Mouse (Mus musculus) intestine, postnatal 0 days (tissue): ENCODE results near the gene Cbx7. TPM values are rescaled to one million over a fixed set of nuclear protein-coding genes. Genes with fewer than 3 reads are reported as not detected.

ENCODE experiments used
- ATAC-seq: fragments of 200-750 bp; cut with Nextera tagmentation; 2 replicates; pipeline ENCODE4 v1.8.0; 2017; ENCODE audit warnings: mild to moderate bottlenecking, moderate TSS enrichment, moderate library complexity
- H3K27ac ChIP-seq: fragments of 300-500 bp; sonication (generic); 2 replicates; pipeline ENCODE4 v1.5.1; 2014; ENCODE audit warnings: mild to moderate bottlenecking, low read depth, low read length, moderate library complexity
- H3K27me3 ChIP-seq: fragments of 300-500 bp; sonication (generic); replicated peaks from 2 replicates; pipeline ENCODE4 v1.6.1; 2014; ENCODE audit warnings: low read length, mixed read lengths; ENCODE audit not compliant: control insufficient read depth, insufficient read depth
- H3K36me3 ChIP-seq: fragments of 300-500 bp; sonication (generic); 2 replicates; pipeline ENCODE4 v1.6.1; 2014; ENCODE audit warnings: mild to moderate bottlenecking, moderate library complexity; ENCODE audit not compliant: control insufficient read depth, insufficient read depth
- H3K4me1 ChIP-seq: fragments of 300-500 bp; sonication (generic); replicated peaks from 2 replicates; pipeline ENCODE4 v1.6.1; 2014; ENCODE audit warnings: antibody characterized with exemption, low read length, mixed read lengths; ENCODE audit not compliant: control insufficient read depth, insufficient read depth
- H3K4me2 ChIP-seq: fragments of 300-500 bp; sonication (generic); replicated peaks from 2 replicates; pipeline ENCODE4 v1.6.1; 2014; ENCODE audit warnings: low read depth, mild to moderate bottlenecking, moderate library complexity
- H3K4me3 ChIP-seq: fragments of 300-500 bp; sonication (generic); 2 replicates; pipeline ENCODE4 v1.5.1; 2014; ENCODE audit warnings: low read depth, low read length
- H3K9ac ChIP-seq: fragments of 300-500 bp; sonication (generic); 2 replicates; pipeline ENCODE4 v1.6.1; 2014; ENCODE audit warnings: mild to moderate bottlenecking, low read depth, low read length
- H3K9me3 ChIP-seq: fragments of 300-500 bp; sonication (generic); 2 replicates; pipeline ENCODE4 v1.6.1; 2016; ENCODE audit warnings: mixed run types; ENCODE audit not compliant: control insufficient read depth
- CTCF ChIP-seq: sonication (generic); IDR thresholded peaks from 2 replicates; pipeline ENCODE4 v1.5.1; 2016; ENCODE audit warnings: low read depth, mild to moderate bottlenecking, control low read depth, antibody characterized with exemption, moderate library complexity
- WGBS: fragments of 180-500 bp; shearing (Covaris S2); extraction: QIAGEN DNeasy Blood & Tissue Kit; methylation state at CpG from one replicate; pipeline ENCODE4 v1.1.7; 2014; 5-methylcytosine and 5-hydroxymethylcytosine counted together
- microRNA-seq: library from miRNA; unstranded; fragments of <30 nt; microRNA quantifications from one replicate; pipeline ENCODE4, GENCODE M21; 2016
- polyA plus RNA-seq: library from polyadenylated mRNA; unstranded; fragments of >200 nt; fragmentation: Nextera tagmentation; extraction: Ambion mirVana; gene quantifications from 2 replicates; pipeline ENCODE4 v1.2.1, GENCODE M21; 2015

The Cbx7 gene
- polyA plus RNA-seq, 1 experiment from 2014 or later, result 2.5 TPM

DNA sequence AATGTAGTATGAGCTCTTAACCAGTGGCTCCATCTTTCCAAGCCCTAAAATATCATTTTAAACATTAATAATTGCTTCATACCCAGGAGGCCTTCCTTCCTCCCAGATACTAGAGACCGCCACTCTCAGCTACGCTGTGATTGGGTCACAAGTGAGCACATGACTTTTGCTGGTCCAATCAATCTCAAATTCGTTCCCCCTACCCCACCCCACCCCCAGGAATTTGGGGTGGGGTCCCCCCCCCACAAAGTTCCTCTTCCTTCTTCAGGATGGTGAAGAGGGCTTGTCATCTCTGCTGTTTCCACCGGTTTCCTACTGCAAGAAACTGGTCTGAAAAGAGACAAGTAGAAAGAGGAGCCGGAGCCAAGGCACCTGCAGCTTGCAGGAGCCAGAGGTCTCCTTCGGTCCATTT lies 92.2 kb downstream of the Cbx7 start:
- no peak for ATAC-seq
- Histone ChIP-seq H3K4me3 (no peak overlapping the region), H3K9ac (no peak overlapping the region), H3K4me1 (no peaks in the 10 kb centered on the region), H3K4me2 (peak overlapping the region; percentile 28; the same call in 1 of the 2 replicates), H3K27me3 (peaks cover 4% of the 10 kb centered on the region; the same call in 1 of the 2 replicates), H3K9me3 (no peaks in the 10 kb centered on the region), H3K36me3 (no peaks in the 10 kb centered on the region), H3K27ac (no peak overlapping the region)
- 66% methylated on average over 6 of the region's 6 CpGs for WGBS
- TF ChIP-seq CTCF, result no peak

DNA sequence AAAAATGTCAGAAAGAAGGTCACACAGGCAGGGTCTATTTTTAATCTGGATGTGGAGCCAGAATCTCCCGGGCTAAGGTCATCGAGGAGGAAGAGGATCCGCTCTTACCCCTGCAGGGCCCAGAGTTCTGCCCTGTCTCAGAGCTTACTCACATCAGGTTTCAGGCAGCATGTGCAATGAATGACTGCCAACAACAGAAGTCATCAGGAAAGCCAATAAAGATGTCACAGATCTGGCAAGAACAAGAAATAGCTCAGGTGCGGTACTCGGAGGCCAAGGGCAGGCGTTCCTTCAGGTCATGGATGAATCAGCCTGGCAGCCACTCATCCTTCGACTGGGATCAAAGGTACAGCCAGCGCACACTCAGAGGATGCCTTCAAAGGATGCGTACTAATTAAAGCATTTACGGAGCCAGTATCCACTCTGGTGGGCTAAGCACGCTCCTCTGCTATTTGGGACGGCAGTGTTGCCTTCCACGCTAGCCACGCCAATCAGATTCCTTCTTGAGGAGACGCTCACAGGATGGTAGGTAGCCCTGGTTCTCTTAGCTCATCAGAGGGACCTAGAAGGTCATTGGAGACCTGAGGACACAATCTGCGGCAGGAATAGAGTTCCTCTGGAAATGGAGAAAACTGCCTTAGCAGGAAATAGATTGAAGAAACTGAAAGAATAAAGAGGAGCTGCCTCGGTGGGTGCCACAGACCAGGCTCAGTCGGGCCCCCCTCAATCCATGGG lies 95.5 kb downstream of the Cbx7 start:
- no peak for ATAC-seq
- Histone ChIP-seq H3K4me3 (no peak overlapping the region), H3K9me3 (no peaks in the 10 kb centered on the region), H3K9ac (no peak overlapping the region), H3K27me3 (no peaks in the 10 kb centered on the region; the same call in 1 of the 2 replicates), H3K4me2 (no peak overlapping the region), H3K27ac (no peak overlapping the region), H3K4me1 (no peaks in the 10 kb centered on the region), H3K36me3 (no peaks in the 10 kb centered on the region)
- WGBS, result 82% methylated on average over 18 of the region's 18 CpGs
- TF ChIP-seq CTCF, result no peak

DNA sequence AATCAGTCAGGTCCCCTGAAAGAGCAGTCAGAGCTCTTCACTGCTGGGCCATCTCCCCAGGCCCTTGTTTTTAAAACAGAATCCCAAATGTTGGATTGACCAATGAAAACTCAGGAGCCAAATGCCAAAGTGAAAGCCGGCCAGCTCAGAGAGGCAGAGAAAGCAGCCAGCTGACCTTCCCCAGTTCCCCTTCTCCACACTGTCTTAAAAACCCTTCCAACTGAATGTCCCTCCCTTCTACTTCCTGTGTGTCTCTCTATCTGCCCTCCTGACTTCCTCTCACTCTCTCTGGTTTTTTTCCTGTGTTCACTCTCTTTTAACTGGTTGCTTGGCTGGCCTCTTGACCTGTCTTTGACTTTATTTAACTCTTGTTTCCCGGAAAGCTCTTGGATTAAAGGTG lies 96.9 kb downstream of the Cbx7 start:
- no peak overlapping the region for H3K4me2 ChIP-seq
- H3K4me3 ChIP-seq, result no peak overlapping the region
- TF ChIP-seq CTCF, result no peak
- 0 out of 2 replicates have a peak, but pooled peaks cover 2% of the 10 kb centered on the region for H3K9me3 ChIP-seq
- no peak for ATAC-seq
- H3K9ac ChIP-seq, result no peak overlapping the region
- no peak overlapping the region for H3K27ac ChIP-seq
- no peaks in the 10 kb centered on the region for H3K4me1 ChIP-seq
- no peaks in the 10 kb centered on the region for H3K27me3 ChIP-seq
- 61% methylated on average over 2 of the region's 2 CpGs for WGBS
- no peaks in the 10 kb centered on the region for H3K36me3 ChIP-seq

DNA sequence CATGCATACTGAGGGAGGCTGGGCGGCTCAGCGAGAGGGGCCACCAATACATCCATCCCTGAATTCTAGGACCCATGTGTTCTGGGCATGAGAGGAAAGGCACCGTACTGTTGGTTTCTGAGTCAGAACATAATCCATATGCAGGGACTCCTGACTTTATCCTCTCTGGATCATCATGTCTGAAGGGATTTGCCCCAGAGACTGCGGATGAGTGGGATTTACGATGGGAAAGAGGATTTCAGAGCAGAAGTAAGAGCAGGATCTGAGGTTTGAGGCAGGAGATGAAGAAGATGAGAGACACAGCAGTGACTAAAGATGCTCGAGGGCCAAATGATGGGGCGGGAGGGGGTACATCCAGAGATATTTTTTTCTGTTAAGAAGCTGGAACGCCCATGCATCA lies 97.4 kb downstream of the Cbx7 start:
- H3K4me2 ChIP-seq, result no peak overlapping the region
- H3K27me3 ChIP-seq, result no peaks in the 10 kb centered on the region
- no peak for ATAC-seq
- no peaks in the 10 kb centered on the region for H3K36me3 ChIP-seq
- H3K9me3 ChIP-seq, result 0 out of 2 replicates have a peak, but pooled peaks cover 2% of the 10 kb centered on the region
- no peak overlapping the region for H3K9ac ChIP-seq
- no peak overlapping the region for H3K4me3 ChIP-seq
- no peak overlapping the region for H3K27ac ChIP-seq
- H3K4me1 ChIP-seq, result no peaks in the 10 kb centered on the region
- WGBS, result 89% methylated on average over 8 of the region's 8 CpGs
- TF ChIP-seq CTCF, result no peak

GRCm38 (mm10) chr15:79867260-79868002 lies 103.5 kb downstream of the Cbx7 start:
- no peak for ATAC-seq
- no peak overlapping the region for H3K27ac ChIP-seq
- peak; percentile 27; the same call in 1 of the 2 replicates for TF ChIP-seq CTCF
- no peak overlapping the region for H3K4me3 ChIP-seq
- 83% methylated on average over 3 of the region's 3 CpGs for WGBS
- no peak overlapping the region for H3K9ac ChIP-seq
- H3K9me3 ChIP-seq, result 0 out of 2 replicates have a peak, but pooled peaks cover 2% of the 10 kb centered on the region
- H3K36me3 ChIP-seq, result no peaks in the 10 kb centered on the region
- no peaks in the 10 kb centered on the region for H3K4me1 ChIP-seq
- H3K4me2 ChIP-seq, result no peak overlapping the region
- H3K27me3 ChIP-seq, result no peaks in the 10 kb centered on the region

Small RNA genes within 50 kb of the gene (microRNA-seq; reads per million reads assigned to microRNA genes)
- 1.1 reads per million for gene Mir7213

Other genes starting within 250 kb of the Cbx7 start
- 1.1 and 1.2 TPM in 2 replicates for gene Sun2, start 228.6 kb downstream of the Cbx7 start, polyA plus RNA-seq
- 19.5 and 20.1 TPM in 2 replicates for gene Dnal4, start 193.3 kb downstream of the Cbx7 start, polyA plus RNA-seq
- gene Nptxr, start 166.4 kb downstream of the Cbx7 start, polyA plus RNA-seq, result 1.2 and 1.6 TPM in 2 replicates
- 0.61 TPM in 1 of 2 replicates, not detected in the other for gene Npcd, start 136.9 kb downstream of the Cbx7 start, polyA plus RNA-seq
- 13.8 and 15.7 TPM in 2 replicates for gene Cbx6, start 136.4 kb downstream of the Cbx7 start, polyA plus RNA-seq
- 5.1 and 6.4 TPM in 2 replicates for gene Apobec3, start 79.5 kb downstream of the Cbx7 start, polyA plus RNA-seq
- 6.9 and 7.1 TPM in 2 replicates for gene Pdgfb, start 43.9 kb upstream of the Cbx7 start, polyA plus RNA-seq
- 6.8 and 10.4 TPM in 2 replicates for gene Syngr1, start 120.2 kb upstream of the Cbx7 start, polyA plus RNA-seq
- gene Rpl3, start 120.7 kb upstream of the Cbx7 start, polyA plus RNA-seq, result 436 and 450 TPM in 2 replicates
- gene Tab1, start 162.0 kb upstream of the Cbx7 start, polyA plus RNA-seq, result 12.6 and 13.6 TPM in 2 replicates
- gene Mgat3, start 202.6 kb upstream of the Cbx7 start, polyA plus RNA-seq, result 12.2 and 13.1 TPM in 2 replicates